Mouse (Mus musculus): ENCODE data around the gene H2afj.

H2afj gene

GRCm38 (mm10) chr6:136804705-136805408 is 3.2 kb upstream of the H2afj start:
- no peak for DNase-seq (ENCODE audit: extremely low read depth, low read depth, low spot score)

DNA sequence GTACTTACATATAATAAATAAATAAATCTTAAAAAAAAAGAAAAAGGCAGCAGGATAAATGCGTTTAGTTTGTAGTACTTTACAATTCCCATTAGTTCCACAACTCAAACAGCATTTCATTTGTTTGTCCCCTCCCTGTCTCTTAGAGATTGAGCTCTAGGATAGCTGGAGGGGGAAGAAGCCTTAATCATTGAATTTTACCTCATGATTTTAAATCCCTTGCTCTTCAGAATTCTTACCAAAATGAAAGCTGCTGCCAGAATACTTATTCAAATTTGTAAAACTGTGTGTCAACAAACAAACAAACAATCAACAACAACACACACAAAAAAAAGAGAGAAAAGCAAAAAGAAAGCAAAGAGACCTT is 2.7 kb upstream of the H2afj start:
- DNase-seq (ENCODE audit: extremely low read depth, low read depth, low spot score) = no peak

DNA sequence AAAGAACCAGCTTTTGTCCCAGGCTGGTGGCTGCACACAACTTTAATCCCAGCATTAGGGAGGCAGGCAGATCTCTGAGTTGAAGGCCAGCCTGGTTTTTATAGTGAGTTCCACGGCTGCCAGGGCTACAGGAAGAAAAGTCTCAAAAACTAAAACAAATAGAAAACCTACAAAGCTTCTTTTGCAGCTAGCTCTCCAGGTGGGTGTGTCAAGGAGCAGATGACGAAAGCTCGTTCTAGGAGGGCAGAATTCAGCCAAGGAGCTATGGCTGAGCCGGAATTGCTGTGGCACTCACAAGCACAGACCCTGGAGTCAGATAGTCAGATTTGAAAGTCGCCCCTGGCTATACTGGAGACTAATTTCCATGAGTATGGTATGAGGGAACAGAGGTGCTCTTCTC is 1.2 kb upstream of the H2afj start:
- no peak for DNase-seq (ENCODE audit: extremely low read depth, low read depth, low spot score)

GRCm38 (mm10) chr6:136807395-136808013 is 540 bp upstream of the H2afj start:
- no peak for DNase-seq (ENCODE audit: extremely low read depth, low read depth, low spot score)

DNA sequence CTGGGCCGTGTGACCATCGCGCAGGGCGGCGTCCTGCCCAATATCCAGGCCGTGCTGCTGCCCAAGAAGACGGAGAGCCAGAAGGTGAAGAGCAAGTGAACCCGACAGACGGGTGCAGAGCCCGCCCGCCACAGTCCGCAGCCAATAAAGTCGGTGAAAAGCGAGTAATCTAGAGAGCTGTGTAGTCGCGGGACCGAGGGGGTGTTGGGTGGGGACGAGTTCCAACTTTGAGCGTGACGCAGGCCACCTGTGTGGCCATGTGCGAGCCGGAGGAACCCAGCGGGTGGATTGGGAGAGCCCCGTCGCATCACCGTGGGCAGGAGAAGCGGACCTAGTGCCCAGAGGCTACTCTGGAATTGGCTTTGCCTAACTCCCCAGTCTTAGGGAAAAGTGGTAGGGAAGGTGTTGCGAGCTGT is 595 bp downstream of the H2afj start:
- DNase-seq (ENCODE audit: extremely low read depth, low read depth, low spot score) = no peak

- peak; percentile 75 for DNase-seq (ENCODE audit: extremely low read depth, low read depth, low spot score)
Measured at GRCm38 (mm10) chr6:136809077-136809476, 1.0 kb downstream of the H2afj start.

DNA sequence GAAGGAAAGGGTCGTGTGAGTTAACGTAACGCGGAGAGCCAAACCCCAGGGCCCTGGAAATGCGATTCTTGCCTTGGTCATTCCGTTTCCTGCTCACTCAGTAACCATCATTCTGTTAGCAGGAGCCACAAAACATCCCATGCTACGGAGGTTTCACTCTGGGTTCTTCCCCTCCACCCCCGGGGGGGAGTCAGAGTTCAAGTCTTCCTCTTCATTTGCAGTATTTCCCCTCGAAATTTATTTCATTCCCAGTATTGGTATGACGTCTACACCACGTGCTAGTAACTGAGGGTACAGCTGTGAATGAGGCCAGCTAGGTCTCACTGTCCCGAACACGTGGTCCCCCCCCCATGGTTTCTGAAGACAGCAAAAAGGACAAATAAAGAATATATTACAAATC is 1.6 kb downstream of the H2afj start:
- no peak for DNase-seq (ENCODE audit: extremely low read depth, low read depth, low spot score)

- peak; percentile 94 for DNase-seq (ENCODE audit: extremely low read depth, low read depth, low spot score)
Measured at GRCm38 (mm10) chr6:136811196-136811595, 3.2 kb downstream of the H2afj start.

DNA sequence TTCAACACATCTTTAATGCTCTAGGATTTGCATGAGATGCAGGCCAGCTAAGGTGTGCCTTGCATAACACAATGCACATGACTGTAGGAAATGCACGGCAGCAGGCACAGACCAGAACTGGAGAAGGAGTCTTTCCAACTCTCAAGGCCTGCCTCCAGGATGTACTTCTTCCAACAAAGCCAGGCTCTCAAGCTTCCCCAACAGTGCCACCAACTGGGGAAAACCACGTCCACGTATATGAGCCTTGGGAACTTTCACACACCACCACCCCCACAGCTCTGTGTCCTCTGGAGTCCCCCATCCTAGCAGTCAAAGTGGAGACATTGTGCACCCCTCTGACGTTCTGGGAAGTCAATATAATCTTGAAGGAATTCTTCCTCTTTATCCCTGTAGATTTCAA is 5.1 kb downstream of the H2afj start:
- DNase-seq (ENCODE audit: extremely low read depth, low read depth, low spot score) = no peak

DNA sequence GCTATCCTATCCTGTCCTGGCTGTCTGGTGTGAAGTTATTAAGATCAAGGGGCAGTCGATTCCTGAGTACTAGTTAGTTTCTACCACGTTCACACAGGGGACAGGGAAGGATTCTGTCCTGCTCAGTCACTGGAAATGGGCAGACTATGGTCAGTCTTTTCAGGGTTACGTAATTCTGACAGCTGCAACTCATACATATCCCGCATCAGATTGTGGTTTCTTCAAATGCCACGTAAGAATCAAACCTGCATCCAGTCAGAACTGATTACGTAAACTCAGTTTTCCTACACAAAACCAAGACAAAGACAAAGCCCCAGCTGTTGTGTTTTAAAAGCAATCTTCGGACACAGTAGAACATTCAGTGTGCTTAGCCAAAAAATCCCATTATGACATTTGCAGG is 7.3 kb downstream of the H2afj start:
- DNase-seq (ENCODE audit: extremely low read depth, low read depth, low spot score) = no peak

DNA sequence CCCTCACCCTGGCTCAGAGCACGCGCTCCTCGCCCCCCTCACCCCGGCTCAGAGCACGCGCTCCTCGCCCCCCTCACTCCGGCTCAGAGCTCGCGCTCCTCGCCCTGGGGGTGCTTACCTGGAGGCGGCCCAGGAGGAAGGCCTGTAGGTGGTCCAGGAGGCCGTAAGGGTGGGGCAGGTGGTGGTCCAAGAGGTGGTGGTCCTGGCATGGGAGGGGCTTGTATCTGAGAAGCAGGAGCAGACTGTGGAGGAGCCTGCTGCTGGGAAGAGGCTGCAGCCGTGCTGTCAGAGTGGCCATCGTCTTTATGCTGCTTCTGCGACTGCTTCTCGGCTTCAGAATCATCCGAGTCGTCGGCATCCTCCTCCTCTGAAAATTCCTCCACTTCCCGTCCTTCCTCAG is 8.8 kb downstream of the H2afj start:
- DNase-seq (ENCODE audit: extremely low read depth, low read depth, low spot score) = no peak

GRCm38 (mm10) chr6:136817549-136817948 is 9.5 kb downstream of the H2afj start:
- no peak for DNase-seq (ENCODE audit: extremely low read depth, low read depth, low spot score)

DNA sequence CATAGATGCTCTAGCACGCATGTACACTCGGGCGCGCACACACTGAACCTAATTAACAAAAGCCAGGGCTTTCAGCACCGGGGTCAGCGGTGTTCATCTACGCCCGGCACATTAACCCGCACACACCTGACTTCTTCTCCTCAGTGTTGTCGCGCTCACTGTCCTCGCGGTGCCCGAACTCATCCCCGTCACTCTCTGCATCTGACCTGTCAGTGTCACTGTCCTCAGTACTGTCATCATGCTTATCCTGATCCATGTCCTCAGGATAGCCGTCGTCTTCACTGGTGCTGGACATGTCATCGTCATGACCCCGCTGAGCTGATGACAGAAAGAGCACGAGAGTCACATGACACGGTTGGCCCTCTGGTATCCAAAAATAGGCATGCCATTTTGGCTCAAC is 12.3 kb downstream of the H2afj start:
- no peak for DNase-seq (ENCODE audit: extremely low read depth, low read depth, low spot score)

- no peak for DNase-seq (ENCODE audit: extremely low read depth, low read depth, low spot score)
Measured at GRCm38 (mm10) chr6:136821086-136821485, 13.0 kb downstream of the H2afj start.

DNA sequence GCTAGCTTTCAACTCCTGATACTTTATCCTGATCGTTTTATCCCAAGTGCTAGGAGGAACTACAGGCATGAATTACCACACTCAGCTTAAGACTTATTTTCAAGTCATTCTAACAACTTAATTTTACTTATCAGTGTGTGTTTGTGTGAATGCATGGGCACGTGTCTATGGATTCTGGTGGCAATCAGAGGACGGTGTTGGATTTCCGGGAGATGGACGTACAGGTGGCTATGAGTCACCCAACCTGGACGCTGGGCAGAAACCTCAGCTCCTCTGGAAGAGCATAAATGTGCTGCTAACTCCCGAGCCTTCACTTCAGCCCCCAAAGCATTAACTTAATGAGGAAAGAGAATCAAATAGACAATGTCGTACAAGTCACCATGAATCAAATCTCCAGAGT is 16.9 kb downstream of the H2afj start:
- DNase-seq (ENCODE audit: extremely low read depth, low read depth, low spot score) = no peak

- DNase-seq (ENCODE audit: extremely low read depth, low read depth, low spot score) = no peak
Measured at GRCm38 (mm10) chr6:136827116-136827515, 19.1 kb downstream of the H2afj start.

DNA sequence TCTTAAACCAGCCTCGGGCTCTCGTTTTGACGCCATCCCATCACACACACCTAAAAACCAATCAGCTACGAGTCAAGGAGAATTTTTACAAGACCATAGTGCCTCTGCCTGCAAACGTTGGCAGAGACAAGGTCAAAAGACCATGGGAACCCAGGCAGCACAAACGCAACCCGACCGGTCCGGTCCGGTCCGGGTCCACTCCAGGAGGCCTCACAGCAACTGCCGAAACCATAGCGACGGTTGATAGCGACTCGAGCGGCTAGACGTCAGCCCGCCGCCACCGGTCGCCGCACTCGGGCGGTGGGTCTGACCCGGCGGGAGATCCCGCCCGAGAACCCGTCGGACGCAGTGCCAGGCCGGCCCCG is 19.5 kb downstream of the H2afj start, which contains the start of gene BC049715:
BC049715 (plus strand) TSS at position 111 of the 365 bp plus-strand sequence.
- no peak for DNase-seq (ENCODE audit: extremely low read depth, low read depth, low spot score)

DNA sequence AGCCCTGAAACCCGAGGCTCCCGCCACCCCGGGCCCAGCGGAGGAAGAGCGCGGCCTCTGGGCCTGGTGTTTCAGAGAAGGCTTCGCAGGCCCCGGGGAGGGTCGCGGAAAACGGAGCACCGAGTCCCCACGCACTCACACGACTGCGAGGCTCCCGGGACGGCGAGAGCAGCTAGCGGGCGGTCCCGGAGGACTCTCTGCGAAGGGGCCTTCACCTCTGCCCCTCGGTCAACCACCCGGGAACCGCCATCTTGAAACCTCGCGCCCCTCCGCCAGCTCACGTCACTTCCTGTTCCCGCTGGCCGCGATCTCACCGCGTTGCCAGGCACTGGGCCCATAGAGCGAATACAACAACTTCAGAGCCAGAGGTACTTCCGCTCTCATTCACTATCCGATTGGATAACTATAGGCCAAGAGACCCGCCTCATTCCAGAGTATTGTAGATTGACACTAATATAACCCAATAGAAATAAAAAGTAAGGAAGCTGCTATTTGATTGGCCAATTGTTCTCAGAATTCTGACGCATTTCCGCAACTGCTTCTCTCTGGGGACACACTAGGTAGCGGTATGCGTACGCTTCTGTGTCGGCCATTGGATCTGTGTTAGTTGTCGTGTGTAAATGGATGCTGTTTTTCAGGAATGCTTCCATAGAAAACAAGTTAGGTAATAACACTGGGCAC is 20.0 kb downstream of the H2afj start, which contains the start of gene Wbp11:
Wbp11 (minus strand) TSS at position 353 of the 681 bp plus-strand sequence.
- peak; percentile 96 for DNase-seq (ENCODE audit: extremely low read depth, low read depth, low spot score)

DNA sequence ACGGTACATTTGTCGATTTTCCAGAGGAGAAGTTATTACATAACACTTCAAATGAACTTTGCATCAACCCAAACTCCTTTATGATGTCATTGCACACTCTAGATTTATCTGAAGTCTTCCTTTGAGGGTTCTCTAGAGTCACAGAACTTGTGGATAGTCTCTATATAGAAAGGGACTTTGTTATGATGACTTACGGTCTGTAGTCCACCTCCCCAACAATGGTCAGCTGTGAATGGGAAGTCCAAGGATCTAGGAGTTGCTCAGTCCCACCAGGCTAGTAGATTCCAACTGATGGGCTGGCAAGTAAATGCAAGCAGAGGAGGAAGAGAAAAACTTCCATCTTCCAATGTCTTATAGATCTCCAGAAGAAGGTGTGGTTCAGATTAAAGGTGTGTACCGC is 20.6 kb downstream of the H2afj start:
- no peak for DNase-seq (ENCODE audit: extremely low read depth, low read depth, low spot score)

DNA sequence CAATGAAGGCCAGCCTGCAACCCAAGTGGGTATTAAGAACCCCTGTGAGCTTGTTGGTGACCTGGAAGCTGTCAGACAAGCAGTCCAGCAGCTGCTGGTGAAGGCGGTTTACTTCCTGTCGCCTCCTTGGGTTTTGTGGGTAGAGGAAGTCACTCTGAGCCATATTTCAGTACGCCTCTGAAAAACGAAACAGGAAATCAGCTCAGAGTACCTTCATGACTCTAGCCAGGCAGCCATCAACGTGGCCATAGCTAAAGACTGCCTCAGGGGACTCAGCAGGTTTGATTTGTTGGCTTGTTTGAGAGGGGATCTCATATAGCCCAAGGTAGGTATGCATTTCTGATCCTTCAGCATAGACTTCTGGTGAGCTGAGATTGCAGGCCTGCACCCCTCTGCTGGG is 23.7 kb downstream of the H2afj start:
- no peak for DNase-seq (ENCODE audit: extremely low read depth, low read depth, low spot score)

GRCm38 (mm10) chr6:136835352-136835751 is 27.3 kb downstream of the H2afj start, which contains the start of gene Smco3:
Smco3 (minus strand) TSS chr6:136835452.
- DNase-seq (ENCODE audit: extremely low read depth, low read depth, low spot score) = no peak

DNA sequence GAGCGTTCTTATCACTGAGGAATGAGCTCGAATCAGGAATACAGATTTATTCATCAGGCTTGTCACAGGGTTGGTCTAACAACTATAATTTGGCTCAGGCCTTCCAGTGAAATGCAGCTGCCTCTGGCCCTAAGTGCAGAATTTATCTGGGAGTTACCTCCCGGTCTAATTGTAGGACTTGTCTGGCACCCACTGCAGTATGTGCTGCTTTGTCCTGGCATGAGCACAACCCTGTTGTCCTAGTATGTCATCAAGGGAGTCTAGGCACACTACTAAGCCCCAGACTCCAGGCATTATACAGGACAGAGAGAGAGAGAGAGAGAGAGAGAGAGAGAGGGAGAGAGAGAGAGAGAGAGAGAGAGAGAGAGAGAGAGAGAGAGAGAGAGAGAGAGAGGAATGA is 29.3 kb downstream of the H2afj start:
- DNase-seq (ENCODE audit: extremely low read depth, low read depth, low spot score) = no peak
